Mouse (Mus musculus): ENCODE results near the gene Hspa14. TPM values are rescaled to one million over a fixed set of nuclear protein-coding genes. Genes with fewer than 3 reads are reported as not detected.
A peak's percentile ranks its signal among the peaks of the same experiment; 100 is the strongest.

Hspa14 gene
- polyA plus RNA-seq, 1 experiment, result 0.87 TPM

GRCm38 (mm10) chr2:3493833-3494409 is 18.7 kb downstream of the Hspa14 start:
- H3K36me3 ChIP-seq (ENCODE audit: control insufficient read depth), result peaks cover 91% of the 10 kb centered on the region
- no peaks in the 10 kb centered on the region for H3K27me3 ChIP-seq (ENCODE audit: control insufficient read depth)
- peaks cover 15% of the 10 kb centered on the region for H3K4me1 ChIP-seq (ENCODE audit: control insufficient read depth)
- TF ChIP-seq TAL1 (IDR thresholded peaks at IDR 0.05; ENCODE audit: low read length) (no peak), GATA1 (IDR thresholded peaks at IDR 0.05; ENCODE audit: low read length) (no peak)
- no peaks in the 10 kb centered on the region for H3K9me3 ChIP-seq (ENCODE audit: control insufficient read depth, low read length)
- H3K4me3 ChIP-seq (replicated peaks), result no peak overlapping the region

GRCm38 (mm10) chr2:3489816-3490215 is 22.8 kb downstream of the Hspa14 start:
- TF ChIP-seq GATA1 (IDR thresholded peaks at IDR 0.05; ENCODE audit: low read length) (no peak), TAL1 (IDR thresholded peaks at IDR 0.05; ENCODE audit: low read length) (no peak)
- peaks cover 9% of the 10 kb centered on the region for H3K4me1 ChIP-seq (ENCODE audit: control insufficient read depth)
- no peaks in the 10 kb centered on the region for H3K27me3 ChIP-seq (ENCODE audit: control insufficient read depth)
- peaks cover 57% of the 10 kb centered on the region for H3K36me3 ChIP-seq (ENCODE audit: control insufficient read depth)
- H3K4me3 ChIP-seq (replicated peaks), result no peak overlapping the region
- no peaks in the 10 kb centered on the region for H3K9me3 ChIP-seq (ENCODE audit: control insufficient read depth, low read length)

DNA sequence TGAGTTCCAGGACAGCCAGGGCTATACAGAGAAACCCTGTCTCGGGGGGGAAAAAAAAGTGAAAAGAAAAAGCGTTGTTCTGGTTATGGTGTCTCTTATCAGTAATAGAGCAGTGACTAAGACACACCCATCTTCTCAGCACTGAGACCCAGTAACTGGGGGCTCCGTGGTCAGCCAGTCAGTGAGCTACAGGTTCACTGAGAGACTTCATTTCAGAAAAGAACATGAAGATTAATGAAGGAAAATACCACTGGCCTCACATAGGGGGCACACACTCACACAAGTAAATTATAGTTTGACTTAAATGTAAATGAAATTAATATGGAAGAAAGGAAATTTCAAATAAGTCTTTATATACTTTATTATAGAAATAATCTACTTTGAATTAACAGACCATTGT is 32.4 kb downstream of the Hspa14 start:
- Histone ChIP-seq H3K27me3 (ENCODE audit: control insufficient read depth) (no peaks in the 10 kb centered on the region), H3K4me1 (ENCODE audit: control insufficient read depth) (peaks cover 13% of the 10 kb centered on the region), H3K9me3 (ENCODE audit: control insufficient read depth, low read length) (0 out of 2 replicates have a peak, but pooled peaks cover 3% of the 10 kb centered on the region), H3K4me3 (replicated peaks) (no peak overlapping the region), H3K36me3 (ENCODE audit: control insufficient read depth) (no peaks in the 10 kb centered on the region; the same call in 1 of the 2 replicates)
- TF ChIP-seq GATA1 (IDR thresholded peaks at IDR 0.05; ENCODE audit: low read length) (no peak), TAL1 (IDR thresholded peaks at IDR 0.05; ENCODE audit: low read length) (no peak)

- Histone ChIP-seq H3K27me3 (ENCODE audit: control insufficient read depth) (no peaks in the 10 kb centered on the region), H3K9me3 (ENCODE audit: control insufficient read depth, low read length) (0 out of 2 replicates have a peak, but pooled peaks cover 3% of the 10 kb centered on the region), H3K4me1 (ENCODE audit: control insufficient read depth) (peaks cover 24% of the 10 kb centered on the region), H3K4me3 (replicated peaks) (peak overlapping the region; percentile 99), H3K36me3 (ENCODE audit: control insufficient read depth) (peaks cover 15% of the 10 kb centered on the region)
- TF ChIP-seq TAL1 (IDR thresholded peaks at IDR 0.05; ENCODE audit: low read length) (no peak), GATA1 (IDR thresholded peaks at IDR 0.05; ENCODE audit: low read length) (no peak)
Measured at GRCm38 (mm10) chr2:3475746-3476251, 36.8 kb downstream of the Hspa14 start.

- no peaks in the 10 kb centered on the region for H3K27me3 ChIP-seq (ENCODE audit: control insufficient read depth)
- peak within 1 kb of the TSS; percentile 99 for H3K4me3 ChIP-seq (replicated peaks)
- H3K4me1 ChIP-seq (ENCODE audit: control insufficient read depth), result peaks cover 22% of the 10 kb centered on the region
- H3K36me3 ChIP-seq (ENCODE audit: control insufficient read depth), result peaks cover 23% of the 10 kb centered on the region
- TF ChIP-seq GATA1 (IDR thresholded peaks at IDR 0.05; ENCODE audit: low read length) (no peak), TAL1 (IDR thresholded peaks at IDR 0.05; ENCODE audit: low read length) (no peak)
- H3K9me3 ChIP-seq (ENCODE audit: control insufficient read depth, low read length), result 0 out of 2 replicates have a peak, but pooled peaks cover 3% of the 10 kb centered on the region
Measured at GRCm38 (mm10) chr2:3474861-3475283, 37.7 kb downstream of the Hspa14 start, which contains the start of gene Suv39h2. TSS of gene Suv39h2 (minus strand) at chr2:3475031.

- TF ChIP-seq TAL1 (IDR thresholded peaks at IDR 0.05; ENCODE audit: low read length) (no peak), GATA1 (IDR thresholded peaks at IDR 0.05; ENCODE audit: low read length) (no peak)
- peaks cover 28% of the 10 kb centered on the region for H3K36me3 ChIP-seq (ENCODE audit: control insufficient read depth)
- peaks cover 19% of the 10 kb centered on the region for H3K4me1 ChIP-seq (ENCODE audit: control insufficient read depth)
- 0 out of 2 replicates have a peak, but pooled peaks cover 2% of the 10 kb centered on the region for H3K9me3 ChIP-seq (ENCODE audit: control insufficient read depth, low read length)
- H3K27me3 ChIP-seq (ENCODE audit: control insufficient read depth), result no peaks in the 10 kb centered on the region
- peak overlapping the region; percentile 99 for H3K4me3 ChIP-seq (replicated peaks)
Measured at GRCm38 (mm10) chr2:3474361-3474805, 38.2 kb downstream of the Hspa14 start.

DNA sequence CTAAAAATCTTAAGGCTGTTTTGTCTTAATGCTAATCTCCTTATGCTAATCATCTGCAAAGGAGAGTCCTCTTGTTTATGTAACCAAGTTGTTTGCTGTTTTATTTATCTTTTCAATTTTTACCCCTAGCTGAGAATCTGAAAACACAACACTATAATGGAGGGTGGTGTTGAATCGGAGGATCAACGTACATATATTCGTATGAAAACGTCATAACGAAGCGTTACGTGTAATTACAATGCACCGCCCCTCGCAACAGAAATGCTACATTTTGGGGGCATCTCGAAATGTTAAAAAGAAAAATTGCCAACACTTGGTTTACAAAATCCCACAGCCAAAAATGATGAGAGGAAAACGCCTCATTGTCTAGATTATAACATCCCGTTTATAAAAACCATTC is 38.7 kb downstream of the Hspa14 start:
- H3K27me3 ChIP-seq (ENCODE audit: control insufficient read depth), result no peaks in the 10 kb centered on the region
- H3K36me3 ChIP-seq (ENCODE audit: control insufficient read depth), result peaks cover 33% of the 10 kb centered on the region
- no peak for TF ChIP-seq GATA1 (IDR thresholded peaks at IDR 0.05; ENCODE audit: low read length)
- no peak for TF ChIP-seq TAL1 (IDR thresholded peaks at IDR 0.05; ENCODE audit: low read length)
- H3K9me3 ChIP-seq (ENCODE audit: control insufficient read depth, low read length), result no peaks in the 10 kb centered on the region
- peak overlapping the region; percentile 99 for H3K4me3 ChIP-seq (replicated peaks)
- peaks cover 19% of the 10 kb centered on the region for H3K4me1 ChIP-seq (ENCODE audit: control insufficient read depth)

DNA sequence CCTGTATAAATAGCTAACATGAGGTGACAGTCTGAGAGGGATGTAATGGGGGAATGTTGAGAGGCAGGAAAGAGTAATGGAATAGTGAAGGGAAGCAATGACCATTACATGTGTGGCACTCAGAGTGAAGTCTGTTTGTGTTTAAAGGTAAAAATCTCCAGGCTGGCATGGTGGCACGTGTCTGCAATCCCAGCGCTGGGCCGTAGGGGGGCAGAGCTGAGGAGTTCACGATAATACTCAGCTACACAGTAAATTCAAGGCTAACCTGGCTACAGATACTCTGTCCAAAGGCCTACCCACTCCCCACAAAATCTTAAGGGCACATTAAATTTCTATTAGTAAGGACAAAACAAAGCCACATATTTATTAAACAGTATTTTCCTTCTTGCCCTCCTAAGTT is 56.0 kb downstream of the Hspa14 start:
- no peaks in the 10 kb centered on the region for H3K9me3 ChIP-seq (ENCODE audit: control insufficient read depth, low read length)
- H3K27me3 ChIP-seq (ENCODE audit: control insufficient read depth), result no peaks in the 10 kb centered on the region
- H3K4me1 ChIP-seq (ENCODE audit: control insufficient read depth), result no peaks in the 10 kb centered on the region
- TF ChIP-seq GATA1 (IDR thresholded peaks at IDR 0.05; ENCODE audit: low read length) (no peak), TAL1 (IDR thresholded peaks at IDR 0.05; ENCODE audit: low read length) (no peak)
- peaks cover 86% of the 10 kb centered on the region for H3K36me3 ChIP-seq (ENCODE audit: control insufficient read depth)
- no peak overlapping the region for H3K4me3 ChIP-seq (replicated peaks)

GRCm38 (mm10) chr2:3453096-3453495 is 59.5 kb downstream of the Hspa14 start:
- no peaks in the 10 kb centered on the region for H3K4me1 ChIP-seq (ENCODE audit: control insufficient read depth)
- no peak overlapping the region for H3K4me3 ChIP-seq (replicated peaks)
- no peaks in the 10 kb centered on the region for H3K27me3 ChIP-seq (ENCODE audit: control insufficient read depth)
- no peak for TF ChIP-seq GATA1 (IDR thresholded peaks at IDR 0.05; ENCODE audit: low read length)
- no peak for TF ChIP-seq TAL1 (IDR thresholded peaks at IDR 0.05; ENCODE audit: low read length)
- peaks cover 79% of the 10 kb centered on the region for H3K36me3 ChIP-seq (ENCODE audit: control insufficient read depth)
- H3K9me3 ChIP-seq (ENCODE audit: control insufficient read depth, low read length), result no peaks in the 10 kb centered on the region

Data from erythroblast, embryonic 14.5 days (primary cell).